Mouse (Mus musculus) layer of hippocampus, adult 18-20 months (tissue): Measurements from ENCODE around the gene Gm29427. TPM values are rescaled to one million over a fixed set of nuclear protein-coding genes. Genes with fewer than 3 reads are reported as not detected.
"Not testable (repeated sequence)": the region's sequence is repeated elsewhere in the genome, so short reads cannot be mapped to it uniquely, and the experiment has no call there.

ENCODE experiments used
- DNase-seq, 2 experiments: peaks; one replicate each; pipeline ENCODE4 v3.0.0; 2022; ENCODE audit warnings: low spot score in 2 of 2
- total RNA-seq, 2 experiments: library from RNA; stranded (reverse); gene quantifications; 2 replicates each; pipeline ENCODE4 v1.2.3; 2021

The Gm29427 gene
- total RNA-seq, 2 experiments from 2014 or later: not detected

- no peak for DNase-seq
Observed at GRCm38 (mm10) chr1:130678551-130678950, 37.0 kb downstream of the Gm29427 start.

- DNase-seq: not testable (repeated sequence)
Observed at GRCm38 (mm10) chr1:130663576-130663975, 52.0 kb downstream of the Gm29427 start.

- DNase-seq: no peak
Observed at GRCm38 (mm10) chr1:130661454-130661853, 54.1 kb downstream of the Gm29427 start, which contains the start of gene C4bp. C4bp (minus strand) TSS chr1:130661632.

GRCm38 (mm10) chr1:130659641-130660040, 56.0 kb downstream of the Gm29427 start:
- not testable (repeated sequence) for DNase-seq

- DNase-seq: no peak
Observed at GRCm38 (mm10) chr1:130644103-130644502, 71.5 kb downstream of the Gm29427 start.

GRCm38 (mm10) chr1:130640967-130641366, 74.6 kb downstream of the Gm29427 start:
- no peak for DNase-seq

GRCm38 (mm10) chr1:130633761-130634410, 81.7 kb downstream of the Gm29427 start:
- peak; percentile 13 to 75 for DNase-seq

- DNase-seq: no peak
Observed at GRCm38 (mm10) chr1:130633316-130633715, 82.3 kb downstream of the Gm29427 start.

- DNase-seq: no peak
Observed at GRCm38 (mm10) chr1:130629521-130629920, 86.1 kb downstream of the Gm29427 start, which contains the start of gene Zp3r. Zp3r (minus strand) TSS chr1:130629621.

Other genes with a start within 250 kb of the Gm29427 start
- not detected for gene Zp3r, start 86.2 kb downstream of the Gm29427 start, total RNA-seq
- under 1 TPM; 0.43 to 0.47 TPM for gene C4bp, start 54.2 kb downstream of the Gm29427 start, total RNA-seq
- gene Yod1, start 1.5 kb upstream of the Gm29427 start, total RNA-seq: 10 to 100 TPM; 16.2 to 18.1 TPM
- 10 to 100 TPM; 39.2 to 41.2 TPM for gene Pfkfb2, start 13.5 kb upstream of the Gm29427 start, total RNA-seq
- gene AA986860, start 16.2 kb upstream of the Gm29427 start, total RNA-seq: 1 to 10 TPM; 1.3 to 1.6 TPM
- not detected for gene Fcamr, start 85.1 kb upstream of the Gm29427 start, total RNA-seq
- gene Pigr, start 110.9 kb upstream of the Gm29427 start, total RNA-seq: not detected
- not detected for gene Fcmr, start 149.9 kb upstream of the Gm29427 start, total RNA-seq
- gene Il24, start 171.7 kb upstream of the Gm29427 start, total RNA-seq: not detected
- not detected for gene Il20, start 195.7 kb upstream of the Gm29427 start, total RNA-seq
- gene Il19, start 224.3 kb upstream of the Gm29427 start, total RNA-seq: not detected